Mouse (Mus musculus) forelimb bud, embryonic 11.5 days (tissue): ENCODE results near the gene Uncx.

Experiments used
- DNase-seq: peaks from one replicate; pipeline ENCODE4 v3.0.0-alpha.2; 2012; ENCODE audit warnings: low read depth, low spot score

Gene Uncx

DNA sequence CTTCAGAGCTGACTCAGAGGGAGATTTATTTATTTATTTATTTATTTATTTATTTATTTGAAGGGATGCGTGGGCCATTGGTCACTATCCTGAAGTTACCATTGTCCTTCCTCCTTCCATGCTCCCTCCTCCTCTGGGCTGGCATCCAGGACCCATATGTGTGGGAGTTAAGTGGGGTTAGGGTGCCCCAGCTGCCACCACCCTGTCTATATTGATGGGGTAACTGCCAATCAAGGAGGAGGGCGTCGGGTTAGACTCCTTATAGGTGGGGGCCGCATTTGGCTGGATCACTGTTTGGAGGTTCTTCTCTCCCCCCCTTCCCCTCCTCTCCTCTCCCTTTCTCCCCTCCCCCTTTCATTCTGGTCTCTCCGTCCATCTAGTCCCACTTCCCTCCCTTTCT is 738 bp upstream of the Uncx start:
- DNase-seq, result no peak

- no peak for DNase-seq
These were observed 466 bp downstream of the Uncx start for GRCm38 (mm10) chr5:139543650-139544270.

- no peak for DNase-seq
These were observed 1.2 kb downstream of the Uncx start for GRCm38 (mm10) chr5:139544271-139545135.

- DNase-seq, result no peak
These were observed 1.9 kb downstream of the Uncx start for GRCm38 (mm10) chr5:139545221-139545620.

- DNase-seq, result no peak
These were observed 2.5 kb downstream of the Uncx start for GRCm38 (mm10) chr5:139545673-139546335.

GRCm38 (mm10) chr5:139546336-139546770 is 3.1 kb downstream of the Uncx start:
- DNase-seq, result no peak

DNA sequence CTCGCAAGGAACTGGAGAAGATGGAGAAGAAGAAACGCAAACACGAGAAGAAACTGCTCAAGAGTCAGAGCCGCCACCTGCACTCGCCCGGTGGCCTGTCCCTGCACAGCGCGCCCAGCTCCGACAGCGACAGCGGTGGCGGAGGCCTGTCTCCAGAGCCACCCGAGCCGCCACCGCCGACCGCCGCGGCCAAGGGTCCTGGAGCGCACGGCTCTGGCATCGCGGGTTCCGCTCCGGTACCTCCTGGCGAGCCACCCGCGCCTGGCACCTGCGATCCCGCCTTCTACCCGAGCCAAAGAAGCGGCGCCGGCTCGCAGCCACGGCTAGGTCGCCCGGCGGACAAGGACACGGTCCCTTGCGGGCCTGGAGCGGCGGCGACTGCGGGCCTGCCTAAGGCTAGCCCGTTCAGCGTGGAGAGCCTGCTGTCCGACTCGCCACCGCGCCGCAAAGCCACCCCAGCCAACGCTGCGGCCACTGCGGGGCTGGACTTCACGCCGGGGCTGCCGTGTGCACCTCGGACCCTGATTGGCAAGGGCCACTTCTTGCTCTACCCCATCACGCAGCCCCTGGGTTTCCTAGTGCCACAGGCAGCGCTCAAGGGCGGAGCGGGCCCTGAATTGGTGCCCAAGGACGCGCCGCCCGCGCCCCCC is 3.6 kb downstream of the Uncx start:
- DNase-seq, result no peak

DNA sequence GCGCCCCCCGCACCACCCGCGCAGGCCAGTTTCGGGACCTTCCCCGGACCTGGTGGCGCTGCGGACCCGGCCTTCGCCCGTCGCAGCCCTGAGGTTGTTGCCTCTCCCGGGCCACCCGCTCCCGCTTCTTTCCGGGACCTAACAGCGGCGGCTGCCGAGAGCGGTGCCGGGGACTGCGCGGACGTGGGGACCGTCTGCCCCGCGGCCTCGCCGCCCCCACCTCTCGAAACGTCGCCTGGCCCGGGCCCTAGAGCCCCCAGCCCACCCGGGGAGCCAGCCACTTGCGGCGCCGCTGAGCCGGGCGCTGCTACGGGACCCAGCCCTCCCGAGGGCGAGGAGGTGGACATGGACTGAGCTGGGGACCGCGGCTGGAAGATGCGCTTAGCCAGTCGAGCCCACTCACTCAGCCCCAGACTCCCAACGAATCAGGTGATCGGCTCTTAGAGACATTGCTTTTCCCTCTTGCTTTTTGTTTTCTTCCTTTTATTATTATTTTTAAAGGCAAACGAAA is 4.2 kb downstream of the Uncx start:
- DNase-seq, result no peak

DNA sequence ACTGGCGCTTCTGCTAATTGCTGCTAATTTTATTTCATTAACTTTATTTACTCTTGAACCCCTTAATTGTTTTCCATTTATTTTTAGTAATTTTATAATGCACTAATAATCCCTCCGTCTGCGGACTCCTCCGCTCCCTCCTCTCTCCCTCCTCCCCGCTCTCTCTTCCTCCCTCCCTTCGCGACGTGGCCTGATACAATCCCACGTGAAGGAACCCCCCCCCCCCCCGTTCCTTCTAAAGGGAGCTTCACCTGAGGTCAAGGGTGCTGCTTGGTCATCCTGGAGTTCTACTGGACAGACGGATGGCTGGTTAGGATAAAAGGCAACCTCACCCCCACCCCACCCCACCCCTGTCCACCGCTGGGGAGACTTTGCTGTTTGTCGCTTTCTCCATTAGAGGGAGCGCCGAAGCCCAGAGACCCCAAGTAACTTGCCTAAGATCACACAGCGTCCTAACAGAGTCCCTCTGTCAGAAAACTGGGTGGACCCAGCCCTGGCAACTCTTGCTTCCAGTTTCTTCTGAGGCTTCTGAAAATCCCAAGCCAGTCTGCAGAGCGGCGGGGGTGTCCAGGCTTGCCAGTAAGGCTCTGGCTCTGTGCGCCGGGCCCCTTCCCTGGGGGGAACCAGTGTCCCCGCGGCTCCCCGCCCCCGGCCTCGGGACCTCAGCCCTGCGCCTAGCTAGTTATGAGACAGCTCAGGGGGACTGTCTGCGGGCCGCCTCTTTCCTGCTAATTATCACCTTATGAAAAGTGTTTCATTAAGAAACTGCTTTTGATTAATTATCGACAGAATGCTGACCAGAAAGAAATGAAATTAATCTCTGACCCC is 10.4 kb downstream of the Uncx start:
- no peak for DNase-seq

DNA sequence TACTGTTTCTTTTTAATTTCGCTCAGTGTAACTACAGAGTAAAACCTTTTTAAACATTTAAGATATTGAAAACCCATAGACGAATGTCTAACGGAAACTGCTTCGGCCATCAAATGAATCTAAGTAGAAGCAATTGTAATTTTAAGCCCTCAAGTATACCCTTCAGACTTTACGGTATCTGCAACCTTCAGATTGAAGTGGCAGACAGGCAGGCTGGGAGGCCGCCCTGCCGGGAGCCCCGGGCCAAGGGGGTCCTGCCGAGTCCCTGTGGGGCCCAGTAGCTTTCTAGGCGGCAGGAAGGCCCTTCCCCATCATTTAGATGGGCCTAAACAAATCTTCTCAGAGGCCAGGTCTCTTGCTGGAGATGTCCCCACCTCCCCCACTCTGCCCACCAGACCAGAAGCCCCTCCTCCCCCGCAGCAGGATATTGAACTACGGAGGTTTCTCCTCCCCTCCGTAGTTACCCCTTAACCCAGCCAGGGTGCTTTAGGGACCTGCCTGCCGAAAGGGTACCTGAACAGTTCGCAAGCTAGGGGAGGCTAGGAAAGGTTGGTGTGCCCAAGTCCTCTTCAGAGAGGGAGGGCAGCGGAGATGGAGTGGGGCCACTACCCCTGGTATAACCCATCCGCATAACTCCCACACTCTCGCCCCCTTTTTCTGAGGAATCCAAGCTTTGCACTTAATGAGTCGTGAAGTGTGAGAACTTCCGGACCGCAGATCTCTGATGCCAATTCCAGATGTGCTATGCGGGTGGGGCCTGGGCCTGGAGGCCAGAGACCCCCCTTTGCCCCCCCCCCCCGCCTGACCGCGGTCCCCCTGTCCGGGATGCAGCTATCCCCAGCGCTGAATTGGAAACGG is 11.4 kb downstream of the Uncx start:
- no peak for DNase-seq

DNA sequence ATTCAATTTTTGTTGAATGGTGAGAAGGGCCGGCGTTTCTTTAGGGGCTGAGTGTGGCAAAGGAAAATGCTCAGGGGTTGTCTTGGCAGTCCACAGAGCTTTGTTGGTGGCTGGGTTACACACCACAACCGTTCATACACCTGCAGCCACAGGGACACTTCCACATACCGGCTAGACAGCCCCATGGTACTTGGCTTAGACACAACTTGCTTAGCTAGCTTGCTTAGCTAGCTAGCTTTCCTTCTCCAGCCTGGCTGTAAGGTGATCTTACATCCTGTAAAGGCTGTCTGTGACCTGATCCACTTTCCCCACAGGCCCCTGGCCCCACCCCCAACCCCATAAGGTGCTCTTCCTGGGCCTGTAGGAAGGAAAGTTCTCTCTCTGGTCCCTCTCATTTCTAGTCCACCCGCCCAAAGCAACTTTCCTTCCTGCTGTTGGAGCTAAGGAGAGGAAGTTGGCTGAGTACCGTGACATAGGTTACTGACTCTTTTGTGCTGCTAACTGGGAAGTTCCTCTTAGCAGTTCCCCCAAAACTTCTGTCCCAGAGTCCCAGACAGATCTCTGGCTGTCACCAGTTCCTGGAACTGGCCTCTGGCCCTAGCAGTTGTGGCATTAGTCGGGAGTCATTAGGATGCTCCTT is 12.3 kb downstream of the Uncx start:
- DNase-seq, result no peak

DNA sequence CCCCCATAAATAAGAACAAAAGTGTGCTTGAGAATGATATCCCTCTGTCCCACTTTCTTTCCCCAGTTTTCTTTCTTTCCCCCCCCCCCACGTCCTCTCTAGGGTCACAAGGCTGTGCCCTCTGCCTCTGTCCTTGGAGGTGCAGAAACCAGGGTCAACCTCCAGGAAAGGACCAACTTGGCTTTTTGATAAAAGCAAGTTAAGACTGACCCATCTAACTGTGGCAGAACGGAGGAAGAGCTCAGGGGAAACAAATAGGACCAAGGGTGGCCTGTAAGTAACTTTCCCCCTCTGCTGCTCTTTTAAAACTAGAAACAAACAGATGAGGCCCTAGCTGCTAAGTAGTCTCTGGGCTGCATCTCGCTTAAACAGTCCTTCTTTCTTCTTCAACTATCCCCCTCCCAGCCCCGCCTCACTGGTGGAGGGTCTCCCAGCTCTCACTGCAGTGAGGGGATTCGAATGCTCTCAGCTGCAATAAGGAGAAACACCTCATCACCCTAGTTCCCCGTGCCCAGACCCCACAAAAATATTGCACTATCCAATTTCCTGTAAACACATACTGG is 12.9 kb downstream of the Uncx start:
- no peak for DNase-seq

DNA sequence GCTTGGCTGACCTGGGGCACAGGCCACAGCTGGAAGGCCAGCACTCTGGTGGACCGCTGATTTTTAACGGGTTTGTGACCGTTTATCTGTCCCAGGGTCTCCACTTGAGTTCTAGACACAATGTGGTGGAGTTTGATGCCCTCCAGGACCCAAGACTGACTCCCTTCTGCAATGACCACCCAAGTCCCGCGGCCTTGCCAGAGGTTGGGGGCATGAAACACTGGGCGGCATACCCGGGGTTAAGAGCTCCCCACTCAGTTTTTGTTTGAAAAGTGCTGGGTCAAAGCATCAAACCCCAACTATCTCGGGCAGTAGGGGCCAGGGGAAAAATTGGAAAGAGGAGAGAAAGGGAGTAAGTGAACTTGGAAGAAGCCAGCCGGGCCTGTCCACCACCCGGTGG is 13.8 kb downstream of the Uncx start:
- no peak for DNase-seq

DNA sequence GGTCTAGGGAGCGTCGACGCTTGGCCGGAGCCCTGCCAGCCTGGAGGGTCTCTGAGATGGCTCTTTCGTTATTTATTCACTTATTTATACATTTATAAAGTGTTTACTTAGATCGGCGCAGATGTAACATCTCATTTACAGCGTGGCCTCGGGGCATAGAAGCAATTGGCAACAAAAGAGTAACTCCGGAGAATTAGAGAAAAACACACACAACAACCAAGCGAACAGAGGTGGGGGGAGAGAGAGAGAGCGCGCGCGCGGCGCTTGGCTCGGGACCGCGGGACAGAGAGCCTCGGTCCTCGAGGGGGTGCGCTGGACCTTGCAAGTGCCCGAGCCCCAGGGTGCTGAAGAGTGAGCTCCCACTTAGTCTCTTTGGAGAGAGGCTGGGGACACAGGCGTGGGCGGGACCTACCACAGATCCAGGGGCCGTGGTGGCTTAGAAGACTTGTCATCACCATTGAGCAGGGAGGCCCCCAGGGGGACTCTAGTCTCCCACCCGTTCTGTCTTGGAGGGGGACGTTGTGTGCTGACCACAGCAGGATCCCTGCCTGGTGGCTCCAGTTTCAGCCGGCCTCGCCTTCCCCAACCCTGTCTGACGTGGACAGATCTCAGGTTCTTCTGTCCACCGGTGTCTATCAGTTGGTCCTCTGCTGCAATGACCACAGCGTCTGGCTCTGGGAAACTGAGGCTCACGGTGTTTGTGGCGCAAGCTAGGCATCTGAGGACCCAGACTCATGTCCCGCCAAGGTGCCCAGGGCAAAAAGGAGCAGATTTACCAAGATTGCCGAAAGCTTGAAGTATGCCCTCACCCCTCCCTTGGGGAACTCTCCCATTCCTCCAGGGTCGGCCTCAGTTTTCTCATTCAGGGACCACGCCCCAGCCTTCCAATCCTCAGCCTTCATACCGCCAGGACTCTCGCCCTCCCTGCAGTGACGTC is 14.5 kb downstream of the Uncx start:
- no peak for DNase-seq

GRCm38 (mm10) chr5:139558468-139558804 is 15.1 kb downstream of the Uncx start:
- DNase-seq, result no peak

DNA sequence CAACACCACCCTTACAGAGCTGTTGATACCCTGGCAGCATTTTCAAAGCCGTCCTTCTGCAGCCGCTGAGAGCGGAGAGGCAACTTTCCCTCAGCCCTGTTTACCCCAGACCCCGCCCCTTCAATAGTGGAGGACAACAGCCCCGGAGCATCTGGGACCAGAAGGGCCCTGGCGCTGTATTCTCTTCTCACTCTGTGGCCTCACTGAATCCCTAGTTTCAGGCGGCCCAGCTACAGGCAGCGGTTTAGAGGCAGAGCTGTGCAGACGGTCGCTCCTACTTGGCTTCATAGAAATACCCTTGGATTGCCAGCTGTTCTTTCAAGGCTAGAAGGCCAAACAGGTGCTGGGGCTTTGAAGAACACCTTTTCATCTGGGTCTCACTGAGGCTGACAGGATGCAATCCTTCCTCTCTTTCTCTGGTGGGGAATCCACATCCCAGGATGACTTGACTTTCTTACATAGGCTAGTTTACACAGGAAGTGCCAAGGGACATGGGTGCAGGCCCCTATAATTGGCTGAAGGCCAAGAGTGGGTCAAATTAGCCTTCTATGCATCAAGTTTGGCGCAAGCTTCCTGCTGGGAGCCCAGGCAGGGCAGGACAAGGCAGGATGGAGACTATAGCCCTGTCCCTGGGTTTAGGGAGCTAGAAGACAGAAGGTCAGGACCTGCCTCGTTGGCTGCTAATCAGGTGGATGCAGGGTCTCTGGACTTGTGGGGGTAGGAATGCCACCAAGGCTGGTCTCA is 15.8 kb downstream of the Uncx start:
- no peak for DNase-seq

- DNase-seq, result no peak
These were observed 16.5 kb downstream of the Uncx start for GRCm38 (mm10) chr5:139559782-139560181.
